Mouse (Mus musculus): ENCODE data around the gene Kcng1. TPM values are rescaled to one million over a fixed set of nuclear protein-coding genes. Genes with fewer than 3 reads are reported as not detected.

The Kcng1 gene
- polyA plus RNA-seq, 1 experiment: not detected

GRCm38 (mm10) chr2:168229116-168230025 is 52.2 kb downstream of the Kcng1 start:
- H3K4me1 ChIP-seq (ENCODE audit: control insufficient read depth, insufficient read depth, low read length): peaks cover 6% of the 10 kb centered on the region; the same call in 1 of the 2 replicates

GRCm38 (mm10) chr2:168223326-168223725 is 58.2 kb downstream of the Kcng1 start:
- Histone ChIP-seq H3K4me1 (ENCODE audit: control insufficient read depth, insufficient read depth, low read length) (peaks cover 6% of the 10 kb centered on the region; the same call in 1 of the 2 replicates), H3K27ac (ENCODE audit: insufficient read depth, low read length) (no peak overlapping the region), H3K4me3 (ENCODE audit: insufficient read depth, low read length) (no peak overlapping the region)
- TF ChIP-seq CTCF (IDR thresholded peaks at IDR 0.05; ENCODE audit: borderline replicate concordance, insufficient read depth, low read length) (no peak), POLR2A (IDR thresholded peaks at IDR 0.05; ENCODE audit: low read depth, low read length) (no peak)

More at GRCm38 (mm10) chr2:168229116-168230025, 52.2 kb downstream of the Kcng1 start:
- Histone ChIP-seq H3K4me3 (ENCODE audit: insufficient read depth, low read length) (peak overlapping the region; percentile 78), H3K27ac (ENCODE audit: insufficient read depth, low read length) (no peak overlapping the region)
- no peak for TF ChIP-seq CTCF (IDR thresholded peaks at IDR 0.05; ENCODE audit: borderline replicate concordance, insufficient read depth, low read length)
- no peak for TF ChIP-seq POLR2A (IDR thresholded peaks at IDR 0.05; ENCODE audit: low read depth, low read length)

- TF ChIP-seq CTCF (IDR thresholded peaks at IDR 0.05; ENCODE audit: borderline replicate concordance, insufficient read depth, low read length) (no peak), POLR2A (IDR thresholded peaks at IDR 0.05; ENCODE audit: low read depth, low read length) (no peak)
- Histone ChIP-seq H3K4me3 (ENCODE audit: insufficient read depth, low read length) (no peak overlapping the region), H3K27ac (ENCODE audit: insufficient read depth, low read length) (no peak overlapping the region), H3K4me1 (ENCODE audit: control insufficient read depth, insufficient read depth, low read length) (no peaks in the 10 kb centered on the region)
Observed at GRCm38 (mm10) chr2:168213788-168214397, 67.6 kb downstream of the Kcng1 start.

Other genes with a start within 250 kb of the Kcng1 start
- 1.6 and 2.6 TPM in 2 replicates for gene Pard6b, start 200.7 kb downstream of the Kcng1 start, polyA plus RNA-seq (2011; ENCODE audit: insufficient read length, low read depth, missing spikeins)
- gene Adnp, start 74.6 kb downstream of the Kcng1 start, polyA plus RNA-seq (2011; ENCODE audit: insufficient read length, low read depth, missing spikeins): 50.8 and 80.9 TPM in 2 replicates
- 45.6 and 46.6 TPM in 2 replicates for gene Gm20716, start 51.4 kb downstream of the Kcng1 start, polyA plus RNA-seq (2011; ENCODE audit: insufficient read length, low read depth, missing spikeins)
- 45.4 and 53.9 TPM in 2 replicates for gene Dpm1, start 51.1 kb downstream of the Kcng1 start, polyA plus RNA-seq (2011; ENCODE audit: insufficient read length, low read depth, missing spikeins)
- gene Mocs3, start 51.1 kb downstream of the Kcng1 start, polyA plus RNA-seq (2011; ENCODE audit: insufficient read length, low read depth, missing spikeins): 5.9 and 6.1 TPM in 2 replicates

Measured in embryonic fibroblast, embryonic 13.5 days (primary cell).